Mouse (Mus musculus): ENCODE measurements around the gene Emilin2.

Emilin2 gene

DNA sequence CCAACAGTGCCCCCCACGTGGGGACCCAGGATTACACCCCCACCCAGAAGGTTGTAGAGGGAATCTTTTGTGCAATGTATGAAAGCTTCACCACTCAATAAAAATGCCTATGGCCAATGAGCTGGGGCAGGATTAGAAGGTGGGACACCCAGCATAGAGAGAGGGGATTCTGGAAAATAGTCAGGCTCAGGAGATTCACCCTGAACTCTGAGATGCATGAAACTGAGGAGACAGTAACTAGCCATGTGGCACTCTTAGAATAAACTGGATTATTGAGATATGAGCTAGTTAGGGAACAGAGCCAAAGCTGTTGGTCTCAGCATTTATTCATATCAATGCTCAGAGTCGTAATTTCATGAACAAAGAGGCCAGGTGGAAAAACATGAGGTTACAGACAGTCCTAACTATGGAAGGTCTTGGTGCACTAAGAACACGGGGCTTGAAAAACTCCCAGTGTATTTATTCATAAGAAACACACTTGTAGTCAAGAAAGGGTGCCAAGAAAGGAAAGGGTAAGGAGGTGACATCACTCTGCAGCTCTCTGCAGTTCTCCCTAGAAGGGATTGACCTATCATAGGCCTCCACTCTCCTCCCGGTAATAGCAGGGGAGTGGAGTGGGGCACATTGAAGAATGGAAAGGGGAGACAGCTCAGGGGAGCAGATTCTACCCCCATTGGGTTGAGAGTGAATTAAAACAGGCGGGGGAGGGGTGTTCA is 46.3 kb downstream of the Emilin2 start:
- no peak for DNase-seq (ENCODE audit: low spot score)

DNA sequence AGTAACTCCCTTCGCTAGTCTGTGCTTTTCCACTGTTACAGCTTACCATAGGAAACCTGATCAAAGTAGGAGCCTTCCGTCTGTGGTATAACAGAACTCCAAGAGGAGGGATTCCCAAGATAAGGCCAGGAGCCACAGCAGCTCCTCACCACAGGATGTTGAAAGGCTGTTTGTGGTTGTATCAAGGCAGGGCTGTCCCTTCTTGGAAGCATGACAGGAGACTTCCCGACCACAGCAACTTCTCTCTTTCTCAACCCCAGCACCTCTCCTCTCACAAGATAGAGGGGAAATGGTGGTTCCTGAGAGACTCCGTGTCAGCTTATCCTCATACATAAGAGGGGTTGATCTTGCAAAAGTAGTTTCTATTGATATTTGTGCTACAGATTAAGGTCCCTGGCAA is 47.0 kb downstream of the Emilin2 start:
- no peak for DNase-seq (ENCODE audit: low spot score)

DNA sequence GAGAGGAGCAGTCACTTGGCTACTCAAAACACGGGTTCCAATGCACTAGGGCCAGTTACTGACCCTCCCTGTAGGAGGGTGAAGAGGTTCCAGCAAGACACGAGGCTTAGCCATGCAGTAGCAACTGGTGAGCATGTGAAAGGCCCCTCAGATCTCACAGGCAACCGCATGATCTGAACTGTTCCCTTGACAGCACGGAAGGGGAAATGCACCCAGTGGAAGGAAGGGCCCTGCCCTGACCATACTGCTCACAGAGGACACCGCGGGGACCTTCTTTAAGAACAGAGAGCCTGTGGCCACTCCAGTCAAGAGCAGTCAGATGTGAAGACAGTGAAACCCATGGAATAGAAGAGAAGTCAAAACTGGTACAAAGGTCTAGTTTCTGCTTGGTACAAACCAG is 48.6 kb downstream of the Emilin2 start:
- peak; percentile 25 for DNase-seq (ENCODE audit: low spot score)

DNA sequence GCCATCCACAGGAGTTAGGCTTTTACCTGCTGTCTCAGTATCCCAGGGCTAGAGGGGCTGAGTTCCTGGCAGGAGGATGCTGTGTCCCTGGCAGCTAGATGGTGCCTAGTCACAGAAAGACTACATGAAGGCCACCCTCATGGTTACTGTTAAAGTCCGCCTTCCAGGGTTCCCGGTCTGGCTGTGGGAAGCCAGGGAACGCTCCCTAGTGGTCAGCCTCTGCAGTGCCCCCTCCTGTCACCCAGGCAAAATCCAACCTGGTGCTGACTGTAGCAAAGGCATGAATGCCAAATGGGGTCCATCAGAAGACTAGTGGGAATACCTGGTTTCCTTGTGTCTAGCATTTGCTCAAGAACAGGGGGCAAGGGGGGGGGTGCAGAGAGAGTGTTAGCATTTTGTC is 51.1 kb downstream of the Emilin2 start:
- no peak for DNase-seq (ENCODE audit: low spot score)

DNA sequence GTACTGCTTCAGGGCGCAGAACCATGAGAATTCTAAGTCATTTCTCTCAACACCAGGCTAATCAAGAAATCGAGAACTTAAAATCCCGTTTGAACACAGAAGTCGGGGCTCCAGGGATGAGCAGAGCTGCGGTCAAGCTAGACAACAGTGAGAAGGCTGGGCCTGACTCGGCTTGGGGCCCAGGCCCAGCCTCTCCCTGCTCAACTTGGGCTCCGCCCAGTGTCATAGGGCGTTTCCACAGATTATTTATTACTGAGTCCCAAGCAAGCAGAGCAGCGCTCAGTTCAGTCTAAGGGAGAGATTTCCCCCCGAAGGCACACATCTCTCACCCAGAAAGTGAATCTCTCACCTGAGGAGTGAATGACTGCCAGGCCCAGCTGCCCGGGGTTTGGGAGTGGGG is 52.1 kb downstream of the Emilin2 start:
- no peak for DNase-seq (ENCODE audit: low spot score)

DNA sequence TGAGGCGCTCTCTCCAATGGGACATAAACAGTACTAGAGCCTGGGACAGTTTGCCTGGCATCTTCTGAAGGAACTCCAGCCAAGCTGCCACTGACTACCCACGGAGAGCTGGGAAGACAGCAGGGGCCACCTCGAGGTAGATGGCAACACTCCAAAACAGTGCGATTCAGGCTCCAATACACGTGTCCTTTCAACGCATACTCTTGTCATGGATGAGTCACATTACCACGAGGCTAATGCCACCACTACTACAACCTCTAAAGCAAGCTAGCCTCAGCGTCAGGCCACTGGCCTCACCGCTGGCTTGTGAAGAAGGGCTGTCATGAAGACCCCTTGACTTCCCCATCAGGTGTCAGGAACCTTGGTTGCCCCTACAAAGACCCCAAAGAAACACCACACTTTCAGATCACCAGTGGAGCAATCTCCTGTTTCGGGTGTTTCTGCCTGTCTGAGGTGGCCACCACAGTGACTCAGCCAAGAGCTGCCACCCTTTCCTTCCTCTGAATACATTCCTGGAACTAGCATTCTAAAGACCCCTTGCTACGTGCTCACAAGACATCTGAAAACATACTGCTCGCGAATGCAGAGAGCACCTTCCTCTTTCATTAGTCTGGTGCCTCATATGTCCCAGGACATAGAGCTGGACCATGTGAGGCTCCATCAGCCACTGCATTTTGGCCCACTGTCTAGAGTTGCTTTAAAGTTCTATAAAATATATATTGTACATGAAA is 54.8 kb downstream of the Emilin2 start:
- no peak for DNase-seq (ENCODE audit: low spot score)

DNA sequence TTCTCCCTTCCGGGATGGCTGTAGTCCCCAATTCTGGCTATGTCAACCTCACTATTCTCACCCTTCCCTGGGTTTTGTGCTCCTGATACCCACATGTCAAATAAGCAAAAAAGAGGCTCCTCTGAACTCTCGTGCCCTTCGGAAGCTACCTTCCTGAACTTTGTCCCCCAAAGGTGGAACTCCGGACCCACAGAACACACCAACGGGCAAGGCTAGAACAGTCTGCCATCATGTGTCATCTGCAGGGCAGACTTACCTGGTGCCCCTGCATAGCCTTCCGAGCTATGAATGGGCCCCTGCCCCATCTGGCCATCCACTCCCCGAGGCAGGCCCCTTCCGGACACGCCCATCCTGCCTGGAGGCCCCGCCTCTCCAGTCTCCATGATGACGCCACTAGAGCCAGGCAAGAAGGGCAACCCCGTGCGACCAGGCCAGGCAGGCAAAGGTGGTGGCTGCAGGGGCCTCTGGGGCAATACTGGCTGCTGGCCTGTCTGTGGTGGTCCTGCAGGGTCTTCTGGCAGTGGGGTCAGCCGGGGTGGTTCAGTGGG is 55.6 kb downstream of the Emilin2 start:
- DNase-seq (ENCODE audit: low spot score): no peak

DNA sequence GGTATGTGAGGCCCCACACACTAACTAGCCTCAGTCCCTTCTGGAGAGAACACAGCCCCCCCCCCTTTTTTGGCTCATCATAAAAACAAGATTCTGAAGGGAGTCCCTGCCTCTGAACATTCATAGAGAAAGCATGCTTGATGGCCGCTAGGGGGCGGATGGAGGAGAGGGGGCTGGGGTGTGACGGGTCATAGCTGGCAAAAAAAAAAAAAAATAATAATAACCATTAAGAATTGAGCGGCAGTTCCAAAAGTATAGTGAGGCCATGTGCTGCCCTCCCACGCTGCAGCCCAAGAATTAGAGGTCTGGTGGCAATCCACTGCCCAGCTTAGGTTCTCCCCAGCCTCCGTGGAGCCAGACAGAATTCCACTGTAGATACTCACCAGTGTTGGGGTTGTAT is 57.0 kb downstream of the Emilin2 start:
- peak; percentile 15 for DNase-seq (ENCODE audit: low spot score)

DNA sequence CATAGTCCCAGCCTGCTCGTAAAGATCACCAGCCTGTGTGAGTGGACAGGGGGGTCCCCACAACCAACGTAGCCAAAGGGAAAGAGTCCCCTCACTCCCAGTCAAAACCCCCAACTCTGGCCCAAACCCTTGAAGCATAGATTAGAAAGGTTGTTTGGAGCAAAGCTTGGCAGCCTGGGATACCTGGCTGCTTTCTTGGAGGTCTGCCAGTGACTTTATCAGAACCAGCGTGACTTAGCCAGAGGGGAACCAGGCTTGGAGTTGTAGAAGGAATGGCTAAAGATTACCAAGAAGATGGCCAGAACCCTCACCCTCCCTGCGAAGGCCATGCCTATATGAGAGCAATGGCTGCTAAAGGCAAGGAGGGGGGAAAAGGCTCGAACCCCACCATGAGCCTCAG is 57.7 kb downstream of the Emilin2 start:
- DNase-seq (ENCODE audit: low spot score): no peak

DNA sequence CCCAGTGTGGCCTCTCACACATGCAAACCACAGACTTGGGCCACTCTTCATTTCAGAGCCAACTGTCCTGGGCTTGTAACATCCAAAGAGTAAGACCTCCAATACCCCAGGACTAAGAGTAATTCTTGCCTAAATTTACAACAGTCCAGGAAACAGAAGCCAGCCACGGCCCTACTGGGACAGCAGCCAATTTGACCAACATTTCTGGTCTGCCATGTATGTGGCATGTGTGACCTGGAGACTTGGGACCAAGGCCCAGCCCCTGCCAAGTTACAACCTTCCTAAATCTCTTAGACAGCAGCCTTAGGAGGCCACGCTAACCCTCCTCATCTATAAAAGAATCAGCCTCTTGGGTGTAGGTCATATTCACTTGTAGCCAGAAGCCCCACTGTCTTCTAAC is 58.4 kb downstream of the Emilin2 start:
- DNase-seq (ENCODE audit: low spot score): no peak

DNA sequence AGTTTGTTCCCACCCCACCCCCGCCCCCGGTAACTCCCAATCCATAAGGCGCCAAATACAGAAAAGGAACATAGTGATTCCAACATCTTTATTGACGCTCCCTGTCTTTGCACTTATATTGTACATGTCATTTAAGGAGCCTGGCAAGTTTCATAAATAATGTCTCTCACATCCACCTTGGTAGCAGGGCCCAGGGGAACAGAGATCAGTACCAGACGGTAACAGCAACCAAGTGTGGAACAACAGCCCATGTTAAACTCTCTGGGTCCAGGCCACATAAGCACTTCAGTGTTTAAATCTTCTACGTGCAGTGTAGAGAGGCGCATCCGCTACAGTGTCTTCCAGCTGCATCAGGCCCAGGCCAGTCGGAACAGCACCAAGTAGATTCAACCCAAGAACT is 59.7 kb downstream of the Emilin2 start:
- no peak for DNase-seq (ENCODE audit: low spot score)

DNA sequence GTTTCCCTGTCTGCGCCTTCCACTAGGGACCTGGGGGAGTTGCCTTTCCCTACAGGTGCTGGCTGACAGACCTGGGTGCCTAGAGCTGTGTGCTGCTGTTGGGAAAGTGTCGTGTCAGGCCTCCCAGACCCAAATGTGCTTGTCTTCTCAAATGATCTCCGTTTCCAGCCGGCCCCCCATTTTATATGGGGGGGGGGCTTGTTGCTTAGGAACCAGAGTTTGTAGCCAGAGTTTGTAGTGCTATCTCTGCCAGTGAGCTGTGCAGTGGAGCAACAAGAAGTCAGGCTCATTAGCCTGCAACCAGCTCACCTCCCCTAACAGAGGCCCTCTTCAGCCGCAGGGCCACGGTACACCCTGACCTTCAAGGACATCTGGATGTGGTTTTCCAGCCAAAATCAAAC is 60.2 kb downstream of the Emilin2 start:
- DNase-seq (ENCODE audit: low spot score): no peak

DNA sequence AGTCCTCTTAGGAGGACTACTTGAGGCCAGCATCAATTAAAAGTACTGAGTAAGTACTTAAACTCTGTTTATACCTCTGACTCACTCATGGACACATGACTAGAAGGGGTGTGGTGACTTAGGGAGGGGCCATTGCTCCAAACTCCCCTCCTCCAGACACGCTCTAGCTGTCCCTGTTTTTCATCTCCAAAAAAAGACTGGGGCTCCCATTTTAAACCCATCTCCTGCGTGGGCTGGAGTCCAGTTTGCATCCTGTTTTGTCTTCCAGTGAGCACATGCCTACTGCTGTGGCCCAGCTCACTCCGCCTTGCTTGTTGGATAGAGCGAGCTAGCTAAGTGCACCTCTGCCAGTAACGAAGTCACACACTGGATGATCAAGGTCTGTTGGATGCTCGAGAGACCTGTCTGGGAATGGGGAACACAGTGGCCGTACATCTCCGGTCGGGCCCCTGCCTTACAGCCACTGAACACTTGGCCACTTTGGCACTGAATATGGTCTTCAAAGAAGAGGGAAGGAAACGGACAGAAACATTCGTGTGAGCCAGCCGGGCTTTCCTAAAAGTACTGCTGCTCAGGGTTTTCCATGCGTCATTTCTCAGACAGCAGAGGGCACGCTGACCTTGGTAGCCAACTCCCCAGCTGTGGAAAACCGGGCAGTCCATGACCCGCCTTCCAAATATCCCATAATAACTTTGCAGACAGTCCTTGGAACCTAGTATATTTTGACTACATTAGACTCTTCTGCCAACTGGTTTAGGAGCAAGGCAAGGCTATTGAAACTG is 60.8 kb downstream of the Emilin2 start:
- DNase-seq (ENCODE audit: low spot score): no peak

DNA sequence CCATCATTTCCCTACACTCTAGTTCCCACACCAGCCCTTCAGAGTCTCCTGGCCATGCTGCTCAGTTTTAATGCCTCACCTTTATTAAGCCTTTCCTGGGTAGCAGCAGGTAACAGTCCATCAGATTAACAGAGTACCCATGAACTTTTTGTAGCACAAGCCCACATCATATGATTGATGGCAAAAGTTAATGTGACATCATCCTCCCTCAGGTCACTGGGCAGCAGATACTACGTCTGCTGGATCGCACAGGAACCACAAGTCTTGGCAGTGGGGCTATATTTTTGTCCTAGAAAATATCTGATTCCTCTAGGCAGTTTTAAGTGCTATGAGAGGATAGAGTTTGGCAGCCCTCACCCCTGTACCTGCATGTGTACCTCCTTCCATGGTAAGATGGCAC is 61.7 kb downstream of the Emilin2 start:
- no peak for DNase-seq (ENCODE audit: low spot score)

DNA sequence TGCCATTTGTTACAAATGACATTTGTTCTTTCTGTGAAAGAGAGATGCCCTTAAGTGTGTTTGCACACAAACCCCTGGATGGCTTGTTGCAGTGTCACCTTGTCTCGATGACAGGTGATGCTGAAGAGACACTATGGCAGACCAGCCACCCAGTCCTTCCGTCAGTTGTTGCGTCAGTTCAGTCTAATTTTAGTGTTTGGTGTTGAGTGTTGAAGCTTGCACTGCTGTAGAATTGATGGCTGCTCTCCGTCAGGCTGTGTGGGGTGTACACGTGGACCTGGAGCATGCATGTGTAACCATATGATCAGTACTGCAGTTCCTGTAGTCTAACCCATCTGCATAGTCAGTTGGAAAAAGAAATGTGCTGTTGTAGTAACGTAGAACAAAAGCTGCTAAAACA is 62.8 kb downstream of the Emilin2 start:
- no peak for DNase-seq (ENCODE audit: low spot score)

DNA sequence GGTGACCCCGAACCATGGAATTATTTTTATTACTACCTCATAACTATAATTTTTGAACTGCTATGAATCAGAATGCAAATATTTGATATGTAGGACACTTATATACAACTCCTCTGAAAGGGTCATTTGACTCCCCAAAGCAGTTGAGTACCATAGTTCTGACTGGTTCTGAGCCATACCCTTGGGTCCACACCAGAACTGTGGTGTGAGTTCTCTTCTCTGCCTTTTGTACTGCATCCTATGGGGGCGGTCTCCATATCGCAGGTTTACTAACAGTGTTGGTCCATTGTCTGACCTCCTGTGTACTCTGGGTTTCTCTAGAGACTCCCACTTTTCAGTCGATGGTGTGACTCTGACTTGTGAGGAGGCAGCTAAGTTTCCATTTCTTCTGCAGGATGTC is 65.8 kb downstream of the Emilin2 start:
- no peak for DNase-seq (ENCODE audit: low spot score)

DNA sequence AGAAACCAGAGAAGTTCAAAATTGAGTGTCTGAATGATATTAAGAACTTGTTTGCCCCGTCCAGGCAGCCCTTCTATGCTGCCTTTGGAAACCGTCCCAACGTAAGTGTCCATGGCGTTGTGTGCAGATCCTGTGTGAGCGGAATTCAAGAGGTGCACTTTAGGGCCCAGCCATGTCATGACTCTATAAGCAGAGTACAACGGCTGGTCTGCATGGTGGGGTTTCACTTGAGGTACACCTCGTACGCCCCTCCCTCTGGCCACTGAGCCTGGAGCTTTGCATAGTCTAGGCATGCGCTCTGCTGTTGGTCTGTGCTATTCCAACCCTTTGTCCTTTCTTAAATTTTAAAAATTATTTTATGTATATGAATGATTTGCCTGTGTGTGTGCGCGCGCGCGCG is 66.6 kb downstream of the Emilin2 start:
- DNase-seq (ENCODE audit: low spot score): no peak

DNA sequence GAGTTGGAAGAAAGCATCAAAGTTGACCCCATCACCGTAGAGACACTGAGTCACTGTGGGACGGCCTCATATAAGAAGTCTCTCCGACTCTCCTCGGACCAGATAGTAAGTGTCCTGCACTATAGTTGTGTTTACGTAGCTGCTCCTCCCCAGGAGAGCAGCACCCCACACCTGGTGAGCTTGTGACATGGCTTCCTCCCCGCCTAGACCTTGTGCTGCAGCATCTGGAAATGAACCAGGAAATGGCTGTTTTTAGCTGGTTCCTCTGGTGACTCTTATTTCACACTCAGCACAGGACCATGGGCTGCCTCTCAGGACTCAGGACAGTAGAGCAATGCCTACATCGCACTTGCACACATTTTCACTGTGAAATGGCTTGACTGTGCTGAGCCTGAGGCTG is 69.1 kb downstream of the Emilin2 start:
- no peak for DNase-seq (ENCODE audit: low spot score)

DNA sequence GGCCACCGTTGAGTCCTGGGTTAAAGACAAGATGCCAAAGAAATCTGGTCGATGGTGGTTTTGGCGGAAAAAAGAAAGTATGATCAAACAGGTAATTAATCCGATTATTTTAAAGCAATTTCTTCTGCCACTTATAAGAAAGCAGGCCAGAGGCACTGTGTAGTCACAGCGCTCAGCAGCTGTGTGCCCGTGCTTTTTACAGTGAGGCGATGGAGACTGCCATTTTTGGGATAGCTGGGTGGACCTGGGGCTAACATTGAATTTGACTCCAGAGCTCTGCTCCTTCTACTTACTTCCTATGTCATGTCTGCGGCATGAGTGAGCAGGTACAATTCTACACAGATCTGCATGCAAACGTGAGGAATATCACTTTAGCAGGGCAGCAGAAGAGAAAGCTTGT is 71.0 kb downstream of the Emilin2 start:
- DNase-seq (ENCODE audit: low spot score): no peak

DNA sequence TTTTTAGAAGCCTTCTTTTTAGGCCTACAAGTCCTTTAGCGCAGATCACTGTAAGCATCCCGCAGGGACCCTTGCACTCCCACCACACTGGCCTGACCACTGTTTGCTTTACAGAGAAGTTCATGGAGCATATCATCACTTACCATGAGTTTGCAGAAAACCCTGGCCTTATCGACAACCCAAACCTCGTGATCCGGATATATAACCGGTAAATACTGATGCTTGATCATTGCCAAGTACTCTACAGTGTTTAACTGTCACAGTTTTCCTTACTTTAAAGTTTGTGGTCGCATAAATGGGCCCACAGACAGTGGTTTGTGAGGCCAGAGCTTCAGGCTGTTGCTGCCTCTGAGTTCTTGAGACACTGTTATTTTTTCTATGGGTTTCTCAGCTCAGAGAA is 73.3 kb downstream of the Emilin2 start:
- no peak for DNase-seq (ENCODE audit: low spot score)

DNA sequence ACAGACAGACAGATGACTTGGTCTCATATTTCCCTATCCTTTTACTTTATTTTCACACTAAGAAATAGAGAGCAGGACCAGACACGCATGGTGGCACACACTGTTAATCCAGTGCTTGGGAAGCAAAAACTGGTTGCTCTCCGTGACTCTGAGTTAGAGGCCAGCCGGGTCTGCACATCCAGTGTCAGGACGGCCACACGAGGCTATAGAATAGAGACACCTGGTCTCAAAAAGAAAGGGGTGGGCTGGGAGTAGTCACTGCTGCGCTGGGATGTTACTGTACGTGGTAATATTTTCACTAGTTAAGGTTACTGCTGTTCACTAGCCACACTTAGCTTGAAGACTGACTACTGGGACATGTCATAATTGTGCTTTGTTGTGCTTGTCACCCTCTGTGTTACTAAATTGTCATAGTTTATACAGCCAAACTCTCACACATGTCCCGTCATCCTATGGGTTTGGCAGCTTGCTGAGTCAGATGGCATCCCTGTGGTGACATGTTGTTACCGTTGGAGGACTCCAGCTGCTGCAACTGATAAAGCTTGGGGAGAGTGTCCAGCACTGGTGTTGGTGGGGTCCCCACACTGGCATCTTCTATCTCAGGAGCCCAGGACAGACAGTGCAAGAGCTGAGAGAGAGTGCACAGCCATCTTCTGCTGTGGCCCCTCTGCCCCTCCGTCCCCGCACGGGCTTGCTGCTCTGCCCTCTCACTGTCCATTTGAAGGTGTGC is 76.4 kb downstream of the Emilin2 start:
- no peak for DNase-seq (ENCODE audit: low spot score)

DNA sequence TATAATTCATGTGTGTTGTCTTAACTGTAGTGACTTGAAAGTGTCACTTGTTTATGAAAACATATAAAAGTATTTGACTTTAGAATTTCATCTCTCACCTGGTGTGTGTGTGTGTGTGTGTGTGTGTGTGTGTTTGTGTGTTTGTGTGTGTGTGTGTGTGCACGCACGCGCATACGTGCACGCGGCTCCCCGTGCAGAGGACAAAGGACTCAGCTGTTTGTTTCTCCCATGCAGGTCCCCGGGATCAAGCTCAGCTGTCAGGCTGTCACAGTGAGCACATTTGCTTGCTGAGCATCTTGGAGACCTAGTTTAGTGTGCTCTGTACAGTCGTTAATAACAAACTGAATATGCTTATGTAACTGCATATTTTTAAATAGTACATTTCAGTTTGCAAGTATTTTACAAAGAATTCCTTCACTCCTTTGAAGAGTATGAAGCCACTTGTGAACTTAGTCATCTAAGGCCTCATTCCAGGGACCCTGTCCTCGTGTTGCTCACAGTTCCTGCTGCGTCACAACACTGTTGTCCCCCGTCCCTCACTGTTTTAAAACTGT is 77.7 kb downstream of the Emilin2 start:
- no peak for DNase-seq (ENCODE audit: low spot score)

Measured in T-cell, adult 2 months (primary cell).